26 mouse cellular contexts compared by ENCODE assay signal in the genomic region with DNA sequence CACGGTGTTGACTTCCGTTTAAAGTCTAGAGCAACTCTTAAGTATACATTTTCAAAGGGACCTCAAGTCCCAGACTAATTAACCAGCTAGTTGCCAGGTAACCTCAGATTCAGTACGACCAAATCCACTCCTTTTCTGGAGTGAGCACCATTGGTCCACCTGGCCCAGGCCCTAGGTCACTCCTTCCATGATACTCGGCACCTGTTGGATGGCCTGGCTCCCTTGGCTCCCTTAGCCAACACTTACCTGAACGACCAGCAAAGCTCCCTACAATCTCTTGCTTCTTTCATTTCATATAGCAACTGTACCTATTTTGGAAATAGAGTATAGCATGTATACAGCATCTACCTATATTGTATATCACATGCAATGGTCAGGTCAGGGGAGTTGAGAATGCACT. TPM values are rescaled to one million over a fixed set of nuclear protein-coding genes. Genes with fewer than 3 reads are reported as not detected.
DNase-seq lines count a peak whose midpoint lies in the region; ATAC-seq lines count a peak whose summit lies in the region.
"Had no signal": no experiment of that assay in that cellular context is flagged by ENCODE, and none has a peak within 500 bp of the region (broad histone marks: within the 10 kb centered on the region; RNA-seq: fewer than 3 reads in every experiment).

No protein-coding gene starts in this region.

- H3K9me3 ChIP-seq in heart, embryonic 10.5 days: no peaks in the 10 kb centered on the region
- H3K9me3 ChIP-seq in liver, embryonic 11.5 days (ENCODE audit: control insufficient read depth, low read length): no peaks in the 10 kb centered on the region
- no peaks in the 10 kb centered on the region for H3K9me3 ChIP-seq in embryonic facial prominence, embryonic 10.5 days
- no peaks in the 10 kb centered on the region for H3K9me3 ChIP-seq in limb, embryonic 10.5 days (replicated peaks)
- H3K9me3 ChIP-seq: embryonic facial prominence, embryonic 13.5 days; embryonic facial prominence, embryonic 15.5 days; forebrain, embryonic 10.5 days; forebrain, embryonic 12.5 days had no signal

- 75% methylated on average over 5 of the region's 5 CpGs for WGBS in heart, embryonic 10.5 days
- 74% methylated on average over 5 of the region's 5 CpGs for WGBS in liver, embryonic 11.5 days
- WGBS in embryonic facial prominence, embryonic 10.5 days: 81% methylated on average over 5 of the region's 5 CpGs
- WGBS in limb, embryonic 10.5 days: 85% methylated on average over 5 of the region's 5 CpGs

- peak; percentile 24 for DNase-seq in heart, embryonic 10.5 days (ENCODE audit: low spot score)
- no peak for DNase-seq in heart, adult 9 months (ENCODE audit: low spot score in 2 of 2)
- peak; percentile 28 for DNase-seq in liver, embryonic 11.5 days (ENCODE audit: low spot score)
- DNase-seq in liver: no peak
- DNase-seq in embryonic facial prominence, embryonic 10.5 days (ENCODE audit: low spot score): peak; percentile 2
- DNase-seq in limb, embryonic 10.5 days (ENCODE audit: low spot score): peak; percentile 19
- no peak for DNase-seq in embryo, embryonic 10 days (ENCODE audit: low spot score)
- DNase-seq: adrenal gland, adult 2 months; adrenal gland, postnatal 10 days; adrenal gland, postnatal 25 days; cerebellum, adult 11 months; cerebellum, adult 18-20 months; cerebellum, adult 8-10 months; cerebellum, adult 9-11 months; cerebellum, postnatal 14 days; cerebellum, postnatal 36 days had no signal

- H3K36me3 ChIP-seq in heart, embryonic 10.5 days: no peaks in the 10 kb centered on the region
- no peaks in the 10 kb centered on the region for H3K36me3 ChIP-seq in liver, embryonic 11.5 days (ENCODE audit: control insufficient read depth, insufficient read depth, low read length)
- no peaks in the 10 kb centered on the region for H3K36me3 ChIP-seq in embryonic facial prominence, embryonic 10.5 days (replicated peaks)
- no peaks in the 10 kb centered on the region for H3K36me3 ChIP-seq in limb, embryonic 10.5 days
- H3K36me3 ChIP-seq: embryonic facial prominence, embryonic 13.5 days; embryonic facial prominence, embryonic 15.5 days; forebrain, embryonic 10.5 days; forebrain, embryonic 12.5 days had no signal

- no peak for ATAC-seq in liver, embryonic 11.5 days (replicated peaks; ENCODE audit: low FRiP score)
- ATAC-seq: forebrain, embryonic 14.5 days; forebrain, embryonic 16.5 days had no signal

- H3K27ac ChIP-seq in heart, embryonic 10.5 days: no peak overlapping the region
- H3K27ac ChIP-seq in liver, embryonic 11.5 days (ENCODE audit: low read depth, low read length): no peak overlapping the region
- H3K27ac ChIP-seq in embryonic facial prominence, embryonic 10.5 days (replicated peaks): no peak overlapping the region
- H3K27ac ChIP-seq in limb, embryonic 10.5 days: no peak overlapping the region
- H3K27ac ChIP-seq: embryonic facial prominence, embryonic 13.5 days; embryonic facial prominence, embryonic 15.5 days; forebrain, embryonic 10.5 days; forebrain, embryonic 12.5 days had no signal

- H3K27me3 ChIP-seq in heart, embryonic 10.5 days (ENCODE audit: insufficient read depth, poor library complexity, severe bottlenecking): no peaks in the 10 kb centered on the region
- H3K27me3 ChIP-seq in liver, embryonic 11.5 days (replicated peaks; ENCODE audit: control insufficient read depth, insufficient read depth, low read length): 0 out of 2 replicates have a peak, but pooled peaks cover 2% of the 10 kb centered on the region
- H3K27me3 ChIP-seq in embryonic facial prominence, embryonic 10.5 days (replicated peaks; ENCODE audit: low read depth, poor library complexity, severe bottlenecking): peaks cover 11% of the 10 kb centered on the region
- 0 out of 2 replicates have a peak, but pooled peaks cover 6% of the 10 kb centered on the region for H3K27me3 ChIP-seq in limb, embryonic 10.5 days (ENCODE audit: low read depth, poor library complexity, severe bottlenecking)
- H3K27me3 ChIP-seq: embryonic facial prominence, embryonic 13.5 days; forebrain, embryonic 12.5 days had no signal

- no peak overlapping the region for H3K9ac ChIP-seq in liver, embryonic 11.5 days (ENCODE audit: low read depth, low read length)
- H3K9ac ChIP-seq: embryonic facial prominence, embryonic 13.5 days; embryonic facial prominence, embryonic 15.5 days; forebrain, embryonic 12.5 days had no signal

- H3K4me1 ChIP-seq in heart, embryonic 10.5 days: peaks cover 26% of the 10 kb centered on the region
- H3K4me1 ChIP-seq in liver, embryonic 11.5 days (replicated peaks; ENCODE audit: control insufficient read depth, insufficient read depth, low read length): peaks cover 8% of the 10 kb centered on the region
- H3K4me1 ChIP-seq in embryonic facial prominence, embryonic 10.5 days: peaks cover 17% of the 10 kb centered on the region
- peaks cover 18% of the 10 kb centered on the region for H3K4me1 ChIP-seq in limb, embryonic 10.5 days

- no peak overlapping the region for H3K4me2 ChIP-seq in liver, embryonic 11.5 days
- H3K4me2 ChIP-seq: embryonic facial prominence, embryonic 13.5 days; embryonic facial prominence, embryonic 15.5 days; forebrain, embryonic 12.5 days had no signal

- no peak overlapping the region for H3K4me3 ChIP-seq in heart, embryonic 10.5 days
- no peak overlapping the region for H3K4me3 ChIP-seq in liver, embryonic 11.5 days (ENCODE audit: low read depth, low read length)
- H3K4me3 ChIP-seq in embryonic facial prominence, embryonic 10.5 days: no peak overlapping the region
- H3K4me3 ChIP-seq in limb, embryonic 10.5 days: no peak overlapping the region
- H3K4me3 ChIP-seq: embryonic facial prominence, embryonic 13.5 days; embryonic facial prominence, embryonic 15.5 days; erythroblast, embryonic 14.5 days; forebrain, embryonic 10.5 days; forebrain, embryonic 12.5 days had no signal

RNA-seq across cellular contexts. Expression of a gene that starts 16.6 kb away (rescaled TPM):
- polyA plus RNA-seq in heart, embryonic 10.5 days (2016; fragmentation: Nextera tagmentation; extraction: Ambion mirVana): not detected in 2 replicates
- polyA plus RNA-seq in liver, embryonic 11.5 days (2014; fragmentation: Nextera tagmentation; extraction: Ambion mirVana): not detected in 2 replicates
- polyA plus RNA-seq in embryonic facial prominence, embryonic 10.5 days (2016; fragmentation: Nextera tagmentation; extraction: Ambion mirVana): not detected in 2 replicates
- polyA plus RNA-seq in limb, embryonic 10.5 days (2016; fragmentation: Nextera tagmentation; extraction: Ambion mirVana): not detected in 2 replicates
- polyA plus RNA-seq: adrenal gland, adult 2 months; brain, embryonic 14.5 days; C2C12; embryonic facial prominence, embryonic 11.5 days; embryonic facial prominence, embryonic 13.5 days; embryonic facial prominence, embryonic 15.5 days; erythroblast, embryonic 14.5 days; forebrain, embryonic 10.5 days; forebrain, embryonic 12.5 days; forebrain, embryonic 14.5 days; forebrain, embryonic 16.5 days had no signal

RNA-seq across cellular contexts. Expression of a gene that starts 47.1 kb away (rescaled TPM):
- not detected in 2 replicates for polyA plus RNA-seq in heart, embryonic 10.5 days (2016; fragmentation: Nextera tagmentation; extraction: Ambion mirVana)
- not detected in 2 replicates for polyA plus RNA-seq in liver, embryonic 11.5 days (2014; fragmentation: Nextera tagmentation; extraction: Ambion mirVana)
- not detected in 2 replicates for polyA plus RNA-seq in embryonic facial prominence, embryonic 10.5 days (2016; fragmentation: Nextera tagmentation; extraction: Ambion mirVana)
- not detected in 2 replicates for polyA plus RNA-seq in limb, embryonic 10.5 days (2016; fragmentation: Nextera tagmentation; extraction: Ambion mirVana)
- polyA plus RNA-seq: adrenal gland, adult 2 months; brain, embryonic 14.5 days; C2C12; embryonic facial prominence, embryonic 11.5 days; embryonic facial prominence, embryonic 13.5 days; embryonic facial prominence, embryonic 15.5 days; erythroblast, embryonic 14.5 days; forebrain, embryonic 10.5 days; forebrain, embryonic 12.5 days; forebrain, embryonic 14.5 days; forebrain, embryonic 16.5 days had no signal

Comparison
In these comparisons a context has a peak if more than half of its experiments do, and no peak if none do; other contexts are left out.
1. DNase-seq: peak in heart, embryonic 10.5 days (single experiment), liver, embryonic 11.5 days (single experiment), embryonic facial prominence, embryonic 10.5 days (single experiment) and limb, embryonic 10.5 days (single experiment); none in heart, adult 9 months (0 of 2), liver (single experiment) and embryo, embryonic 10 days (single experiment).